Mouse (Mus musculus) spleen, postnatal 14 days (tissue): ENCODE data around the gene Mgat1.

Source experiments
- DNase-seq, 2 experiments: peaks; one replicate each; pipeline ENCODE4 v3.0.0; 2021 to 2022; ENCODE audit warnings: low spot score in 2 of 2

The Mgat1 gene

GRCm38 (mm10) chr11:49241471-49241870, 2.5 kb upstream of the Mgat1 start:
- no peak for DNase-seq

GRCm38 (mm10) chr11:49242944-49243626, 906 bp upstream of the Mgat1 start:
- no peak for DNase-seq

GRCm38 (mm10) chr11:49244595-49244930, 572 bp downstream of the Mgat1 start:
- no peak for DNase-seq

- DNase-seq = no peak
Measured at GRCm38 (mm10) chr11:49245176-49245575, 1.2 kb downstream of the Mgat1 start.

GRCm38 (mm10) chr11:49245634-49246415, 1.8 kb downstream of the Mgat1 start:
- DNase-seq = no peak

- DNase-seq = no peak
Measured at GRCm38 (mm10) chr11:49246523-49246922, 2.5 kb downstream of the Mgat1 start.

- DNase-seq = peak in 1 of 2 experiments; percentile 25
Measured at GRCm38 (mm10) chr11:49247255-49247654, 3.3 kb downstream of the Mgat1 start.

- no peak for DNase-seq
Measured at GRCm38 (mm10) chr11:49248226-49248973, 4.4 kb downstream of the Mgat1 start.

- DNase-seq = no peak
Measured at GRCm38 (mm10) chr11:49248974-49249700, 5.1 kb downstream of the Mgat1 start.

GRCm38 (mm10) chr11:49249811-49250421, 5.9 kb downstream of the Mgat1 start:
- peak in 1 of 2 experiments; percentile 66 for DNase-seq

- DNase-seq = peak; percentile 80 to 83
Measured at GRCm38 (mm10) chr11:49250422-49251379, 6.7 kb downstream of the Mgat1 start.

GRCm38 (mm10) chr11:49251380-49251761, 7.4 kb downstream of the Mgat1 start:
- no peak for DNase-seq

GRCm38 (mm10) chr11:49252048-49252447, 8.1 kb downstream of the Mgat1 start:
- no peak for DNase-seq

- DNase-seq = no peak
Measured at GRCm38 (mm10) chr11:49253035-49253434, 9.0 kb downstream of the Mgat1 start.

- no peak for DNase-seq
Measured at GRCm38 (mm10) chr11:49259296-49259695, 15.3 kb downstream of the Mgat1 start.

GRCm38 (mm10) chr11:49259829-49260228, 15.8 kb downstream of the Mgat1 start:
- DNase-seq = no peak

GRCm38 (mm10) chr11:49260598-49261312, 16.8 kb downstream of the Mgat1 start:
- DNase-seq = no peak

GRCm38 (mm10) chr11:49261313-49261855, 17.4 kb downstream of the Mgat1 start:
- no peak for DNase-seq

GRCm38 (mm10) chr11:49262286-49262685, 18.3 kb downstream of the Mgat1 start:
- no peak for DNase-seq
